Mouse (Mus musculus): ENCODE results near the gene Dcaf15. TPM values are rescaled to one million over a fixed set of nuclear protein-coding genes. Genes with fewer than 3 reads are reported as not detected.

The Dcaf15 gene
- total and polyA plus RNA-seq, 3 experiments, result 5.9 to 18.4 (median 7.6) TPM

DNA sequence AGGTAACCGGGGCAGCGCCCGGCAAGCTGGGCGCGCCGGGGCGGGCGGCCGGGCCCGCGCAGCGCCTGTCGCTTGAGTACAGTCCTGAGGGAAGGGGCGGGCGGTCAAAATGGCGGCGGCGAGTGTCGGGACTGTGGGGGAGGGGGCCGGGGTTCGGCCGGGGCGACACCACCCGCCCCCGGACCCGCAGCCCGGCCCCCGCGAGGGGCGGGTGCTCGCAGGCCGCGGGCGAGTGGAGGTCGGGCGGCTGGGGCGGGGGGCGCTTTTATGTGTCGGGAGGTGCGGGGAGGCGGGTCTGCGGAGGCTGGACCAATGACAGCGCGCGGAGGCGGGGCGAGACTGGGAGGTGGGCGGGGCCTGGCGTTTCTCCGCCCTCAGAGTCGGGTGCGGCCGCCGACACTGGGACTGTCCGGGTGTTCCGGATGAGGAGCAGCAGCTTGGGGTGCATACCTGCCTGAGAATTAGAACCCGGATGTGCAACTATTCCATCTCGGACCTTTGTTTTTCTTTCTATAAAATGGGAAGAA, 37.5 kb downstream of the Dcaf15 start:
- Histone ChIP-seq H3K4me1 (ENCODE audit: control insufficient read depth, insufficient read depth, low read length) (peaks cover 23% of the 10 kb centered on the region), H3K27me3 (ENCODE audit: control insufficient read depth, insufficient read depth, low read length) (no peaks in the 10 kb centered on the region), H3K79me2 (replicated peaks; ENCODE audit: control insufficient read depth, insufficient read depth, low read length) (no peaks in the 10 kb centered on the region), H3K9ac (ENCODE audit: low read depth, low read length) (peak overlapping the region; percentile 66), H3K36me3 (ENCODE audit: control insufficient read depth, insufficient read depth, low read length) (no peaks in the 10 kb centered on the region), H3K27ac (peak overlapping the region; percentile 96), H3K4me3 (peak overlapping the region; percentile 82)
- intact Hi-C loops (cut with DNase I), result loop anchor here (2.0 to 5.0 kb wide), 2 partner anchors 56 to 80 kb away; partner anchors contain the start of genes 4930432K21Rik and Cc2d1a
- under 1% methylated on average over 55 of the region's 58 CpGs for WGBS
- no peak for TF ChIP-seq CTCF (IDR thresholded peaks at IDR 0.05)
- peak; percentile 94 for TF ChIP-seq POLR2A (IDR thresholded peaks at IDR 0.05; ENCODE audit: insufficient read depth, low read depth, low read length)
- TF ChIP-seq EP300 (IDR thresholded peaks at IDR 0.05; ENCODE audit: insufficient read depth, low read depth, low read length), result no peak
- DNase-seq, result peak; percentile 96 to 99

DNA sequence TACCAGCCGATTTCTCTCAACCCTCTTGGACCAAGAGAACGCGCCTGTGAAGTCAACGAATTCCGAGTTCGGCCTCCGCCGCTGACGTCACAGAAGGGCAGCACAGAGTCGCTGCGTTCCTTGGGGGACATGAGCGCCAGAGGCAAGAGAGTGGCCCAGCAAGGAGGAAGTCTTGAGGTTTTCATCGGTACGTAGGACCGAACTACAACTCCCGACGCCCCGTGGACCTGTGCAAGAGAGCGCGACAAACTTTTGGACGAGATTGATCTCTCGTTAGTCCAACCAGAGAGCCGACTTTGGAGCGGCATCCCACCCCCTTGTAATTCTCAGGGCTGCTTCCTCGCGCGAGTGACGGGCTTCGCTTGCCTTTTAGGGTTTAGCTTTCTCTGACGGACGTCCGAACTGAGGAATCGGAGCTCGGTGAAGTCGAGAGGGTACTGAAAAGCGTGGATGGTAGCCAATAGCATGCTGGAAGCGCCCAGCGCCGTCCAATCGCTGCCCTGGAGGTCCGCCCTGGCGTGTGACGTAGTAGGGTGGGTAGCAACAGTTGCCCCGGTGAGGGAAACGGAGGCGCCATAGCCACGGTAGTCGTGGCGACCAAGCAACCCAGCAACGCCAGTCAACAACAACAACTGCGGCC, 38.2 kb downstream of the Dcaf15 start, which contains the start of gene Rfx1:
Gene Rfx1 (plus strand): TSS at position 544 of the 640 bp plus-strand sequence.
- Histone ChIP-seq H3K27ac (peak within 1 kb of the TSS; percentile 97), H3K4me1 (ENCODE audit: control insufficient read depth, insufficient read depth, low read length) (peaks cover 19% of the 10 kb centered on the region), H3K79me2 (replicated peaks; ENCODE audit: control insufficient read depth, insufficient read depth, low read length) (no peaks in the 10 kb centered on the region), H3K4me3 (peak within 1 kb of the TSS; percentile 82), H3K36me3 (ENCODE audit: control insufficient read depth, insufficient read depth, low read length) (no peaks in the 10 kb centered on the region), H3K27me3 (ENCODE audit: control insufficient read depth, insufficient read depth, low read length) (no peaks in the 10 kb centered on the region), H3K9ac (ENCODE audit: low read depth, low read length) (peak within 1 kb of the TSS; percentile 77)
- intact Hi-C loops (cut with DNase I), result loop anchor here (2.0 to 5.0 kb wide), 2 partner anchors 56 to 81 kb away; partner anchors contain the start of genes 4930432K21Rik and Cc2d1a
- DNase-seq, result peak; percentile 98 to 100
- TF ChIP-seq CTCF (IDR thresholded peaks at IDR 0.05) (no peak; the same call in 1 of the 2 replicates), POLR2A (IDR thresholded peaks at IDR 0.05; ENCODE audit: insufficient read depth, low read depth, low read length) (peak; percentile 94), EP300 (IDR thresholded peaks at IDR 0.05; ENCODE audit: insufficient read depth, low read depth, low read length) (peak; percentile 90)
- WGBS, result under 1% methylated on average over 51 of the region's 51 CpGs

DNA sequence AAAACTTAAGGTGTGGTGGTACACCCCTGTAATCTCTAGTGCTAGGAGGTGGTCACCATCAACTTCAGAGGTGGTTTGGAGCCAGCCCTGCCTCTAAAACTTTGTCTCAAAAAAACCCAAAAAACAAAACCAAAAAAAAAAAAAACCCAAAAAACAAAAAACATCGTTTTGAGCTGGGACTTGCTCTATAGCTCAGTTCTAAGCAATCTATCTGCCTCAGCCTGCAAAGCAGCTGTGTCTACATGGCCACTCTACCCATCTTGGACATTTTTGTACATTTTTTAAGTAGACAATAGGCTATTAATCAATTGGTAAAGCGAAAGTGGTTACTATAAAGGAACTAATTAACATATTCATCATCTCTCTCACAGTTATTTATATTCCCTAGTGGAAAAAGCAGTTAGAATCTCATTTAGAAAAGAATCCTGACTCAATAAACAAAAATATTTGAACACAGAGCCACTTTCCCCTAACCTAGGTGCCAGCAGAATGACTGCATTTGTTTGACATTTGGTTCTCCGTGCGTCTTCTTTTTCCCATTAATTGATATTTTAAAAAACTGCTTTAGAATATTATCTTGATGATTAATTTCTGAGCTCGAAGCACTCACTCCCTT, 39.0 kb downstream of the Dcaf15 start:
- H3K4me3 ChIP-seq, result peak overlapping the region; percentile 72

DNA sequence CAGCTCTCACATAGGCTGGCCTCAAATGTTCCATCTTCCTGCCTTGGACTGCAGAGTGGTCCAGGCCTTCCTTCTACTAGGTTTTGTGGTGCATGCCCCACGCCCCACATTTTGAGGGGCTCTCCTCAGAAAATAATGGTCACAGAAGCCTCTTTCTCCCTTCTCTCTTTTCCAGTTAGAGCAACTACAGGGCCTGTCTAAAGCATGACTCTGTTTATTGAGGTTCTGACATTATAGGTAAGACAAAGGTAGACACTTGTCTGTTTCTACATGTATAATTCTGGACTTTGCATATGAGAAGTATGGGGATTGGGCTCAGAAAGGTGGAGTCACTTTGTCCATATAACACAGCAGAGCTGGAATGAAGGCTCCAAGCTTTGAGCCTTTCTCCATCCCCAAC, 39.5 kb downstream of the Dcaf15 start, which contains the start of gene Gm10643:
Gene Gm10643 (minus strand): TSS at position 101 of the 400 bp plus-strand sequence.
- intact Hi-C loops (cut with DNase I), result loop anchor here (2.0 to 5.0 kb wide), 2 partner anchors 26 to 82 kb away; partner anchors contain the start of genes 4930432K21Rik and Cc2d1a
- Histone ChIP-seq H3K9ac (ENCODE audit: low read depth, low read length) (peak within 1 kb of the TSS; percentile 77), H3K27ac (peak within 1 kb of the TSS; percentile 97), H3K4me3 (peak within 1 kb of the TSS; percentile 72), H3K36me3 (ENCODE audit: control insufficient read depth, insufficient read depth, low read length) (no peaks in the 10 kb centered on the region), H3K4me1 (ENCODE audit: control insufficient read depth, insufficient read depth, low read length) (peaks cover 12% of the 10 kb centered on the region), H3K27me3 (ENCODE audit: control insufficient read depth, insufficient read depth, low read length) (no peaks in the 10 kb centered on the region), H3K79me2 (replicated peaks; ENCODE audit: control insufficient read depth, insufficient read depth, low read length) (no peaks in the 10 kb centered on the region)
- TF ChIP-seq CTCF (IDR thresholded peaks at IDR 0.05) (no peak), EP300 (IDR thresholded peaks at IDR 0.05; ENCODE audit: insufficient read depth, low read depth, low read length) (no peak), POLR2A (IDR thresholded peaks at IDR 0.05; ENCODE audit: insufficient read depth, low read depth, low read length) (no peak)
- DNase-seq, result no peak
- WGBS, result 96% methylated on average over 1 of the region's 1 CpGs

More for the DNA sequence above, 39.0 kb downstream of the Dcaf15 start:
- Histone ChIP-seq H3K4me1 (ENCODE audit: control insufficient read depth, insufficient read depth, low read length) (peaks cover 15% of the 10 kb centered on the region), H3K27ac (peak overlapping the region; percentile 97), H3K79me2 (replicated peaks; ENCODE audit: control insufficient read depth, insufficient read depth, low read length) (no peaks in the 10 kb centered on the region), H3K27me3 (ENCODE audit: control insufficient read depth, insufficient read depth, low read length) (no peaks in the 10 kb centered on the region), H3K9ac (ENCODE audit: low read depth, low read length) (peak overlapping the region; percentile 77), H3K36me3 (ENCODE audit: control insufficient read depth, insufficient read depth, low read length) (no peaks in the 10 kb centered on the region)
- no peak for TF ChIP-seq POLR2A (IDR thresholded peaks at IDR 0.05; ENCODE audit: insufficient read depth, low read depth, low read length)
- TF ChIP-seq EP300 (IDR thresholded peaks at IDR 0.05; ENCODE audit: insufficient read depth, low read depth, low read length), result no peak
- TF ChIP-seq CTCF (IDR thresholded peaks at IDR 0.05), result no peak
- DNase-seq, result no peak
- 23% methylated on average over 5 of the region's 5 CpGs for WGBS
- intact Hi-C loops (cut with DNase I), result loop anchor here (2.0 to 5.0 kb wide), 3 partner anchors 27 to 82 kb away; partner anchors contain the start of genes 4930432K21Rik and Cc2d1a

DNA sequence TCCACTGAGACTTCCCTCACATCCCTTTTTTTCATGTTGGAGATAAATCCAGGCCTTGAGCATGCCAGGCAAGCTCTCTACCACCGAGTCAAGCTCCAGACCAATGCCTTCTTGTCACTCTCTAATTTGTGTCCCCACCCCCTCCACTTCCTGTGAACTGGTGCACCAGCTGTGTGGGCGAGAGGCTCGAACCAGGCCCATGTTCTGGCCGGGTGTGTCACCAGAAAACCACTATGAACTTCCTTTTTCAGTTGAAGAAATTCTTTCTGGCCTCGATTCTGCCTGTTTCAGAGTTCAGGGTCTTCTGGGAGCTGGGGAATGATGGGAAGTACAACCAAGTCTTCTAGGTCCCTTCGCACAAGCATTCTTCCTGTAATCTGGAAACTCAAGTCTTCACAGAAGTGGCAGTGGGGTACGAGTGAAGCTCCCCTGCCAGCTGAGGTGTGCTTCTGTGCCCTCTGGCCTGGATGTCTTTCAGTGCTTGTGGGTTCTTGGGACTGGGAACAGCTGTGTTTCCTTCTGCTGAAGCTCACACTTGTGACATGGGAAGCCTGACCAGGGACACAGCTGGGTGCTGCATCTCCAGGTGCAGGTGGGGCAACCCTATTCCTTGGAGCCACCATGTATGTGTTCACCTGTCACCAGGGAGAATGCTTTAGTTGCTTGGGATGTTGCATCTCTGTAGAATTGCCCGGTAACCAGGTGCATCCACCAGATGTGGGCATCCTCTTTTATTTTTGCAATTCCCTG, 40.5 kb downstream of the Dcaf15 start:
- Histone ChIP-seq H3K36me3 (ENCODE audit: control insufficient read depth, insufficient read depth, low read length) (no peaks in the 10 kb centered on the region), H3K4me3 (no peak overlapping the region), H3K4me1 (ENCODE audit: control insufficient read depth, insufficient read depth, low read length) (peaks cover 5% of the 10 kb centered on the region), H3K9ac (ENCODE audit: low read depth, low read length) (no peak overlapping the region), H3K27ac (no peak overlapping the region), H3K27me3 (ENCODE audit: control insufficient read depth, insufficient read depth, low read length) (no peaks in the 10 kb centered on the region), H3K79me2 (replicated peaks; ENCODE audit: control insufficient read depth, insufficient read depth, low read length) (no peaks in the 10 kb centered on the region)
- 47% methylated on average over 8 of the region's 8 CpGs for WGBS
- DNase-seq, result peak in 1 of 2 experiments; percentile 63
- TF ChIP-seq POLR2A (IDR thresholded peaks at IDR 0.05; ENCODE audit: insufficient read depth, low read depth, low read length) (no peak), CTCF (IDR thresholded peaks at IDR 0.05) (no peak), EP300 (IDR thresholded peaks at IDR 0.05; ENCODE audit: insufficient read depth, low read depth, low read length) (no peak)
- intact Hi-C loops (cut with DNase I), result loop anchor here (2.0 kb wide), 1 partner anchor 25 kb away; no protein-coding TSS in a partner anchor
